Mouse (Mus musculus) retina, postnatal 1 day (tissue): ENCODE results near the gene Il12rb2.

Experiments
- DNase-seq: peaks from one replicate; pipeline ENCODE4 v3.0.0-alpha.2; 2012

The Il12rb2 gene

GRCm38 (mm10) chr6:67375982-67376391, at the start of gene Il12rb2:
Il12rb2 (minus strand) TSS chr6:67376188.
- DNase-seq: peak; percentile 25

DNA sequence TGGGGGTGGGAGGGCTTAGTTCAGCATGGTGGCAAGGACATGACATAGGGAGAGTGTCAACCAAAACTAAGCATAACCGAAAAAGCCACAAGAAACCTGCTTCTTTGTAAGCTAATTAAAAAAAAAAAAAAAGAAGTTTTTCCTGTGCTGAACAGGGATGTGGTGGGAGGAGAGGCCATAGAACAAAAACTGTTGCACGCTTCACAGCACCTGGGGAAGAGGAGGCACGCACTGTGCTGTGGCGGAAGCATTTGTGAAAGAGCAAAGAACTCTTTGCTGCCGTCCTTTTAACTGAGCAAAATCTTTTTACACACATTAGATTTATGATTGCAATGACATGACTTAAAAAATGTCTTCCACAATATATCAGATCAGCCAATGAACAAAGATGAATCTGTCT, 45.8 kb upstream of the Il12rb2 start:
- no peak for DNase-seq

- no peak for DNase-seq
Observed at GRCm38 (mm10) chr6:67416557-67416956, 40.6 kb upstream of the Il12rb2 start.

DNA sequence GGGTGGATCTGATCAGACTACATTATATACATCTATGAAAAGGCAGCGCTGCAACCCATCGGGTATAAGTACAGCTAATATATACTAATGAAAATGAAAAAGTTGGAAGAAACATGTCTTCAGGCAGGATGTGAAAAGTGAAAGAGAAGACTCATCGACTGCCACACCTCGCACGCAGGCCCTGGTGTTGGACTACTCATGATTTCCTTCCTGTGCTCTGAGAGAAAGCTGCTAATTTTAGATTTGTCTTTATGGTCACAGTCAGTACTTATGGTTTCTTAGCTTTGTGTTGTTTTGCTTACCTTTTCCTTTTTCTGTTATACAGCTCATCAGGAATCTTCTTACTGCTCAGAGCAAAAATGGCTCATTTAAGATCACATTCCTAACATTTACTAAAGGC, 39.3 kb upstream of the Il12rb2 start:
- no peak for DNase-seq

DNA sequence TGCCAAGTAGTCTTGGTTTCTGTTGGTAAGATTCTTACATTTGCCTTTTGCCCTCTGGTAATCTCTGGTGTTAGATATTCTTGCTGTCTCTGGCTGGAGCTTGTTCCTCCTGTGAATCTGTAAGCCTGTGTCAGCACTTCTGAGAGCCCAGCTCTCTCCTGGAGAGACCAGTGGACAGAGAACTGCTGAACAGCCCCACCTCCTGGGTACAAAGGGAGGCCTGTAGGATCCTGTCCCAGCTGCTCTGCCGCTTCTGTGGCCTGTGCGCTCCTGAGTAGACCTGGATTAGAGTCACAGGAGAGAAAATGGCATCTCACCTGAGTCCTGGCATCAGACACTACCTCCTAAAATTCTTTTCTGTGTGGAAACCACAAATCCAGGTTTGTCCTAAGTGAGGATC, 37.4 kb upstream of the Il12rb2 start:
- no peak for DNase-seq

- DNase-seq: peak; percentile 17
Observed at GRCm38 (mm10) chr6:67405281-67405682, 29.3 kb upstream of the Il12rb2 start.

DNA sequence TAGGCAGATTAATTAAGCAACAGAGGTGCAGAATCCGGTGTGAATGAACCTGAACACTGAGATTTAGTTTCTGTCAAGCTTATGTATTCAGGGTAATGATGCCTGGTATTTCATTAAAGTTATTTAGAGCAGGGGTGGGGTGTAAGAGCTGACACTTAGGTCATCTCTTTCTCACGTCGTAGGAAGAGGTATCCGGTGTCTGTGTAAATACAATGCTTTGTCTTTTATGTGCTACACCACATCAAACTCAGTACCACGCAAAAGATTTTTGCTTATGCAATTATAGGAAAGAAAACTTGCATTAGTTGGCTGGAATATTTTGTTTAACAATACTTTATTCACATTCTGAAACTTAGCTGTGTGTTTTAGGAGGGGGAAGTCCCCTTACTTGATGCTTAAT, 23.6 kb upstream of the Il12rb2 start:
- DNase-seq: no peak

- DNase-seq: no peak
Observed at GRCm38 (mm10) chr6:67365785-67366184, 10.2 kb downstream of the Il12rb2 start.

DNA sequence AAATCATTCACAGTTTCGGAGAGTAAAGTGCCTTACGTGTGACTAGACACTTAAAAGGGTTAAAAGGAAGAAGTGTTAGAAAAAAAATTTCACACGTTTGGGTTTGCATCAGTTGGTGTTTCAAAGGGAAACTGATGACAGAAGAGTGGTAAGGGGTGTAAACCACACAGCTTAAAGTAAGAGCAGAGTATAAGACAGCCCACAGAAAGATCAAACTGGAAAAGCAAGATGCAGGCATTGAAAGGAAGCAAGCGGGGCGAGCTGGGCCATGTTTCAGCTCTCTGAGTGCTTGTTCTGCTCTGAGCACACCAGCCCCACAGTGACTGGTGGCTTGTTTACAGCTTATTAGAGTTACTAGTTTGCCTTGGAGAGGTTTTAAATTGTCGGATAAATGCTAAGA, 27.9 kb downstream of the Il12rb2 start:
- no peak for DNase-seq

DNA sequence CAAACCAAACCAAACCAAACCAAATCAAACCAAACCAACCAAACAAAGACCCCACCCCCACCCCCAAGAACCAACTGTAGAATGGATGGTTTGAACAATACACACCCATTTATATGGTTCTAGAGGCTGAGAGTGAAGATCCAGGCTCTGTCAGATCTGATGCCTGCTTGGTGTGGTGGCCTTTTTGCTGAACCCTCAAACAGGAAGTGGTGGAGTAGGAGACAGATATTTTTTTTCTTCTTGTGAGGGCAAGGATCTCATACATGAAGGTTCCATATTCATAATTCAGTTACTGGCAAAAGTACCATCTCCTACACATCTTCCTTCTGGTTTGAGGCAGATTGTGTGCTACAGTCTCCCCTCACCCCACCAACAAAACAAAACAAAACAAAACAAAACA, 36.5 kb downstream of the Il12rb2 start:
- DNase-seq: no peak

GRCm38 (mm10) chr6:67337943-67338342, 38.0 kb downstream of the Il12rb2 start:
- DNase-seq: no peak

DNA sequence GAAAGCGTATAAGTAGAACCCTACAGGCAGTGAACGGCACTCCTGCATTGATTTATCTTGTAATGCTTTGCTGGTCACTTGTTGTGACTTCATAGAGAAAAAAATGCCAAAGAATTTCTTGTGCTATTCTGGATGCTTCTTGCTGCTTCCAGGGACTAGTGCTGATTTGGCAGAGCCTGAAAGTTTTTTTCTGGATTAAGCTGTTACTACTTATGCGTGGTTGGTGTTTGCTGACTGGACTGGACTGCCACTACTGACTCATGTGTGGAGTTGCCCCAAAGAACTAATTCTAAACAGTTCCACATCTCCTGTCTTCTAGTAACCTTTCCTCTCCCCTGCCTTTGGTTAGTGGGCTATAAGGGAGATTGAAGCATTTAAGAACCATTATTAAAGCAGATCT, 52.2 kb downstream of the Il12rb2 start:
- DNase-seq: no peak

DNA sequence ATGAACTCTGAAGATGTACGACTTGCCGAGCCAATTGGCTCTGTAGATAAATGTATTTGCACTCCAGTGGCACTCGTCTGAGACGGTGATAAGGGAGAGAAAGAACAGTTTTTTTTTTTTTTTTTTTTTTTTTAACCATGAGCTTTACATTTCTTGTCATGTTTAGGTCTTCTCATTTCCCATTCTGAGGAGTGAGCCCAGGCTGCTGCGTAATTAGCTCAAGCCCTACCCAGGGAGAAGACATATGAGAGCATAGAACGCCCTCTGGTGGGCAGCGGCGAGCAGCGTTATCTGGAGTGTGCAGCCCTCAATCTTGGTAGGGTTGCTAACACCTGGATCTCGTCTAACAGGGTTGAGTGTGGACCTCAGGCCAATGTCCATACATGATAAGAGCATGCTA, 57.5 kb downstream of the Il12rb2 start:
- peak; percentile 61 for DNase-seq

DNA sequence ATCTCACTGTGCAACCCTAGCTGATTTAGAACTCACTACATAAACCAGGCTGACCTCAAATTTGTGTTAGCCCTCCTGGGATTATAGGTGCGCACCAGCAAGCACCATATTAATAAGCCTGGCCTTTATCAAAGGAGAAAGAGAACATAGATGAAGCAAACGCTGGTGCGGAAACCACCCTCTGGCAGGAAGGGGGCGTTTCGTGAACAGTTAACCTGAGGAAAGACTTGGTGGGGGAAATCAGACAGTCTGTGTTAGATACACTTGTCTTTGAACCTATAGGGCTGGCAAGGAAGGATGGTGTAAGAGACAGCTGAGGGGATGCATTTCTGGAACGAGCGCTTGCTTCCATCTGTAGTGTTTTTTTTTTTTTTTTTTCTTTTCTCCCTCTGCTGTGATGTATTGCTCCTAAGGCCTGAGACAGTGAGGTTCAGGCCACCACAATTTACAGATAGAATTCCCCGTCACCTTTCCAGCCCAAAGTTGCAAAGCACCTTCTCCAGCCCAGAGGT, 58.1 kb downstream of the Il12rb2 start:
- no peak for DNase-seq

DNA sequence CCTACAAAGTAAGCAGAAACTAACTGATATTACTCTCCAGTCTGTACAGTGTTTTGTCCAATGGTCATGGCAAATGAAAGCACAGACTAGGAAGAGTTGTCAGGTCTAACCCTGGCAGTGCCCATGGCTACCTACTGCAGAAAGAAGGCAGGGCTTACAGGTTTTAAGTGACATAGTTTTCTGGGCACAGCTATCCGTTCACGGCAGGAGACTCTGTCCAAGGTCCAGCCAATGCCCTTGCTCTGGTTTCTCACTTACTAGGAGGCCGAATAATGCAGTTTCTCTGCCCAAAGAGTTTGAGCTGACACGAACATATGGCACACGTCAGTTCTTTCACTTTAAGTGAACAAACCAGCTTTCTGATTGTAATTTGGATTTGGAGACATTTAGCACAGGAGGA, 58.9 kb downstream of the Il12rb2 start:
- DNase-seq: no peak

DNA sequence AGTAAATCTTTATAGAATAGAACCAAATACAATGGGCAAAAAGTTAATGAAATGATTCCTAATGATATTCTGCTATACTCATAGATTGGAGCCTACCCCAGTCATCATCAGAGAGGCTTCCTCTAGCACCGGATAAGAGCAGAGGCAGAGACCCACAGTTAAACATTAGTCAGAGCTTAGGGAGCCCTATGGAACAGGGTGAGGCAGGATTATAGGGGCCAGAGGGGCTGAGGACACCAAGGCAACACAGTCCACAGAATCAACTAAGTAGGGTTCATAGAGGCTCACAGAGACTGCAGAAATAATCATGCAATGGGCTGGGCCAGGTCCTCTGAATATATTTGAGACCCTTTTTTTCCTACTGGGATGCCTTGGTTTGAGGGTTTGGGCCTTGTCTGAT, 61.3 kb downstream of the Il12rb2 start:
- DNase-seq: no peak

GRCm38 (mm10) chr6:67309752-67310151, 66.2 kb downstream of the Il12rb2 start:
- DNase-seq: no peak

DNA sequence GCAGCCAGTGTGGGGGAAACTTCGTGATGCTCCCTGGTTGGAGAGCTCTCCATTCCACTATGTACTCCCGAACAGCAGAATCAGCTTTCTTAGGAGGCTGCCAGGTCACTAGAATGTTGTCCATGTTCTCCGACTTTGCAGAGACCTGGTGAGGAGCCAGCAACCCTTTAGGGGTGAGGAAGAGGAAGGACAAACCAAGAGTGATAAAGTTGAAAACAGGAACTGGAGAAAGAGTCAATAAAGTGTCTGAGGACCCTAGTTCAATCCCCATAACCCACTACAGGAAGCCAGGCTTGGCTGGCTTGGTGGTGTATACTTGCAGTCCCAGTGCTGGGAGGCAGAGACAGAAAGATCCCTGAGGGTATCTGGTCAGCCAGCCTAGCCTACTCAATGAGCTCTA, 67.0 kb downstream of the Il12rb2 start:
- DNase-seq: no peak

DNA sequence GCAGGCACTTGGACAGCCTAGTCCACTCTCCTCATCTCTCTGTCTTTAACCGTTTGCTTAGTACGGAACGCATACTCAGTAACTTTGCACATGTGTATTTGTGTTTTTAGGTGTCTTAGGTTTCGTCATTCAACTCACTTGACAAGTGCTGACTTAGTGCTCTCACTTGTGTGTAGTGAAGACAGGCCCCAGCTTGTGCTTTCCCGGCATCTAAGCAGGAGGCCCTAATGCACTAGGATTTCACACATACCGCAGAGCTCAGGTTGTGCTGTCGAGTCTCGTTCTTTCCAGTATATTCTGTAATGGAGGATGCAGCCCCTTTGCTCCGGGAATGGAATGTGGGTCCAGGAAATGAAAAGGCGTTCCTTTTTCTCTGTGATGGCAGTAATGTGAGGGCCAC, 72.8 kb downstream of the Il12rb2 start:
- no peak for DNase-seq

GRCm38 (mm10) chr6:67302471-67302870, 73.5 kb downstream of the Il12rb2 start:
- no peak for DNase-seq

GRCm38 (mm10) chr6:67301230-67301629, 74.8 kb downstream of the Il12rb2 start:
- no peak for DNase-seq

DNA sequence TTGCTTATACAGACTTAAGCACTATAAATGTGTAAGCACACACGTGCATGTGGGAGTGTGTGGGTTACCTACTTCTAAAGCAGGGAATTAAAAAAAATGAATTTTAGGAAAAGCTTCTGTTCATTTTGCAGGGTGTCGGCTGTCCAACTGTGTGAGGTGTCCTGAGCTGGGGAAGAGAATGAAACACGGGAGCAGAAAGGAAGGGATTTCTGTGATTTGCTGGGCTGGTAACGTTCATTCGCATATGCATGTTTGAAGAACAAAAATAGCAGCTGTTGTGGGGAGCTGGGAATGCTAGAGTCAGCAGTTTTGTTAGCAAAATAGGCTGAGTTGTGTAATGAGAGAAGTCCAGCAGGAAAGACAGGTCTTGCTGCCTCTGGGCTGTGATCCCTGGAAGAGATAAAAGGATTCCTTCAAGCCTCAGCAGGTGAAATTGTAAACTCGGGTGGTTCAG, 75.3 kb downstream of the Il12rb2 start:
- no peak for DNase-seq

- DNase-seq: no peak
Observed at GRCm38 (mm10) chr6:67300300-67300699, 75.7 kb downstream of the Il12rb2 start.

- DNase-seq: no peak
Observed at GRCm38 (mm10) chr6:67298742-67299141, 77.2 kb downstream of the Il12rb2 start.

GRCm38 (mm10) chr6:67296126-67296525, 79.9 kb downstream of the Il12rb2 start:
- DNase-seq: peak; percentile 16
